Mouse (Mus musculus) C2C12 (cell line): ENCODE data around the gene Evi2. TPM values are rescaled to one million over a fixed set of nuclear protein-coding genes. Genes with fewer than 3 reads are reported as not detected.

Source experiments
- H3K27me3 ChIP-seq: one replicate; pipeline ENCODE4 v1.6.1; 2011; ENCODE audit not compliant: control insufficient read depth, insufficient read depth, insufficient read length
- H3K36me3 ChIP-seq: one replicate; pipeline ENCODE4 v1.6.1; 2011; ENCODE audit not compliant: control insufficient read depth, insufficient read depth
- H3K4me3 ChIP-seq: one replicate; pipeline ENCODE4 v1.5.1; 2011; ENCODE audit warnings: mild to moderate bottlenecking, control low read depth; ENCODE audit not compliant: poor library complexity, insufficient read depth, severe bottlenecking
- H3K79me2 ChIP-seq: one replicate; pipeline ENCODE4 v1.6.1; 2011; ENCODE audit not compliant: control insufficient read depth, insufficient read depth
- H3K79me3 ChIP-seq: one replicate; pipeline ENCODE4 v1.6.1; 2011; ENCODE audit warnings: low read depth, control low read depth
- H3ac ChIP-seq: one replicate; pipeline ENCODE3; 2011; ENCODE audit warnings: low read depth; ENCODE audit not compliant: control insufficient read depth, insufficient read length
- CEBPB ChIP-seq: IDR thresholded peaks from one replicate; pipeline ENCODE4 v1.6.1; 2011; ENCODE audit warnings: low read depth, mild to moderate bottlenecking, control low read depth, moderate library complexity
- CTCF ChIP-seq: IDR thresholded peaks from one replicate; pipeline ENCODE4 v1.5.1; 2011; ENCODE audit not compliant: control insufficient read depth, insufficient read depth, insufficient read length
- FOSL1 ChIP-seq: IDR thresholded peaks from one replicate; pipeline ENCODE4 v1.8.0; 2011; ENCODE audit warnings: mild to moderate bottlenecking, low read length; ENCODE audit not compliant: poor library complexity, insufficient read depth, severe bottlenecking
- MAX ChIP-seq: IDR thresholded peaks from one replicate; pipeline ENCODE4 v1.6.1; 2011; ENCODE audit warnings: mild to moderate bottlenecking, control low read depth
- MYOD1 ChIP-seq: IDR thresholded peaks from one replicate; pipeline ENCODE4 v1.6.1; 2011; ENCODE audit warnings: low read depth; ENCODE audit not compliant: control insufficient read depth, insufficient read length
- MYOG ChIP-seq: IDR thresholded peaks from one replicate; pipeline ENCODE4 v1.6.1; 2011; ENCODE audit not compliant: control insufficient read depth, insufficient read length; ENCODE audit errors: extremely low read depth
- USF1 ChIP-seq: IDR thresholded peaks from one replicate; pipeline ENCODE4 v1.6.1; 2011; ENCODE audit warnings: low read depth, mild to moderate bottlenecking, control low read depth, moderate library complexity
- polyA plus RNA-seq: library from polyadenylated mRNA; unstranded; fragments of >200 nt; fragmentation: generic; extraction: Trizol; gene quantifications from one replicate; pipeline ENCODE4 v1.2.1, GENCODE M21; 2012; ENCODE audit warnings: missing spikeins

Evi2 gene
- polyA plus RNA-seq, 1 experiment = 0.07 TPM

DNA sequence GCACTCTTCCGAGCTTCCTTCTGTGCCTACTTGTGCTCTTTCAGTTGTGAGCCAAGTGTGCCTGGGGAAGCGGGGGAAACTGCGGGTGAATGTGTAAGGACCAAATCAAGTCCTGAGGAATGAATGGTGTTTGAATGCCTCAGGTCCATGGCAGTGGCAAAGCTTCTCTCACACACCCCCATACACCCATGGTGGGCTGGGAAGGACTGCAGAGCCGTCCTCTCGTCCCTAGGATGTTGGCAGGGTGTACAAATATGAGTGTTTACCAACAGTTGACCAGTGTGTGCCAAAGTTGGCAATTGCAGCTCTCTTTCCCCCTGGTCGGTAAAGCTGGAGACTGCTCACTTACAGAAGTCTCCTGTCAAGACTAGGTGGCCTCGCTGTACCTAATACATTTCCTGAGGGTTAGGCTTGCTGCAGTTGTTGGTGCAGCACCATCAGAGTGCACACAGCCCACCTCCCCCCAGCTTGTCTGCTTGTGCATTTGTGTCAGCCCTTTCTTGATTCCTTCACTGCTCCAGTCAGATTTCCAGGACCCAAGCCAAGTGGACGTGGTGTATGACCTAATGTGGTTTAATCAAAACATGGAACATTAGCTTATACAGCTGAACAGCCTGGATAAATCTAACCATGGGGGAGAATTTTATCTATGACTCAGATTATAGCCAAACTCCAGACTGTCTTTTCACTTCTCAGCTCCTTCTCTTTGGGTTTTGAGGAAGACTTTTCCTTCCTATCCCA lies 3.7 kb upstream of the Evi2 start:
- no peak overlapping the region for H3ac ChIP-seq
- H3K27me3 ChIP-seq = no peaks in the 10 kb centered on the region
- H3K79me3 ChIP-seq = no peaks in the 10 kb centered on the region
- TF ChIP-seq MYOG = no peak
- no peak for TF ChIP-seq USF1
- no peak for TF ChIP-seq FOSL1
- peak; percentile 30 for TF ChIP-seq MYOD1
- peak; percentile 14 for TF ChIP-seq MAX
- TF ChIP-seq CEBPB = no peak
- no peak for TF ChIP-seq CTCF
- H3K36me3 ChIP-seq = peaks cover 26% of the 10 kb centered on the region
- H3K4me3 ChIP-seq = no peak overlapping the region
- peaks cover 7% of the 10 kb centered on the region for H3K79me2 ChIP-seq

DNA sequence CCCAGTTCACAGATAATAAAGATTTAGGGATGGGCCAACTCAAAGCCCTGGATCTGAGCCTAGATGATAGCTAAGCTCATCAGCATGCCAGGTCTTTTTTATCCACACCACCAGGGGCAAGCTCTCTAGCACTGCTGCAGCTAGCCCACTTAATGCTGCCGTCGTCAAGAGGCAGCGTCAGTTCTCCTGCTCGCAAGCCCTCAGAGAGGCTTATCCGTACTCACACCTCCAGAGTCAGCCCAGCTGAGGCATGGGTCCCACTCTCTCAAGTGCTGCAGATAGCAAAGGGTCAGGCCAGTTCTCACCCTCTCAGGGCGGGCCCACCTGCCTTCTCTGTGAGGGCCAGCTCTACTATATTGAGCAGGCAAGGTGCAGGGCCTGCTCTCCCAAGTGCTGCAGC lies 2.9 kb upstream of the Evi2 start:
- H3K36me3 ChIP-seq = peaks cover 34% of the 10 kb centered on the region
- H3K79me2 ChIP-seq = peaks cover 15% of the 10 kb centered on the region
- no peaks in the 10 kb centered on the region for H3K27me3 ChIP-seq
- H3ac ChIP-seq = no peak overlapping the region
- no peak for TF ChIP-seq MYOD1
- no peak for TF ChIP-seq FOSL1
- TF ChIP-seq USF1 = no peak
- no peak for TF ChIP-seq CTCF
- no peak for TF ChIP-seq MAX
- H3K4me3 ChIP-seq = no peak overlapping the region
- no peaks in the 10 kb centered on the region for H3K79me3 ChIP-seq

DNA sequence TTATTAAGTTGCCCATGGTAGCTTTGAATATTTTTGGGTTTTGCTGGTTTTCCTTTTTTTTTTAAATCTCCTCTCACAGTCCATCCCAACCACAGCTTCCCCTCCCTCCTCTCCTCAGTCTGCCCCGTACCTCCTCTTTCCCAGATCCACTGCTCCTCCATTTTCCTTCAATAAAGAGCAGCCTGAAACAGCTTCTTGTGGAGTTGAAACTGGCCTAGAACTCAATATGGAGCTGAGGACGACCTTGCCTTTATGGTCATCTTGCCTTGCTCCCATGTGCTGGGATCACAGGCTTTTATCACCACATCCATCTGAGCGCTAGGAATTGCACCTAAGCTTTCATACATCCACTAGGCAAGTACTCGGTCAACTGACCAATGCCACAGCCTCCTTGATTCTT lies 1.1 kb upstream of the Evi2 start:
- Histone ChIP-seq H3ac (no peak overlapping the region), H3K79me3 (no peaks in the 10 kb centered on the region), H3K36me3 (peaks cover 40% of the 10 kb centered on the region), H3K4me3 (no peak overlapping the region), H3K79me2 (peaks cover 27% of the 10 kb centered on the region), H3K27me3 (no peaks in the 10 kb centered on the region)
- TF ChIP-seq MAX (no peak), FOSL1 (no peak), MYOG (no peak), CTCF (no peak)

DNA sequence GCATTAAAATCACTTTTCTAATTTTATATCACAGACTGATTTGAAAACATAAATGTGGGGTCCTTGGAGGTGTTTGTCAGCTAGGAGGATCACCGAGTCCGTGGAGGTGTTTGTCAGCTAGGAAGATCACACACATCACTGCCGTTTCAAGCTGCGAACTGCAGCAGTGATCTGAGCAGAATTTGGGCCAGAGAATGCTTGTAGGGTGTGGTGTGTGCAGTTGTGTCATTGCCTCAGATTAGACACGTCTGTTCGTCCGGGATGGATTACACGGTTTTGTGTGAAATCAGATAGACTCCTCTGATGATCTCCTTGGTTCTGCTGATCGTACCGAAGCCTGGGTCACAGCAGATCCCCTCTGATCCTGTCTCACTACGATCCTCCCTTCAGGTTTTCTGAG lies 385 bp upstream of the Evi2 start:
- Histone ChIP-seq H3K79me3 (no peaks in the 10 kb centered on the region), H3K4me3 (no peak overlapping the region), H3ac (peak overlapping the region; percentile 3), H3K79me2 (peaks cover 27% of the 10 kb centered on the region), H3K27me3 (no peaks in the 10 kb centered on the region), H3K36me3 (peaks cover 40% of the 10 kb centered on the region)
- TF ChIP-seq MYOD1 (peak; percentile 29), FOSL1 (no peak)

DNA sequence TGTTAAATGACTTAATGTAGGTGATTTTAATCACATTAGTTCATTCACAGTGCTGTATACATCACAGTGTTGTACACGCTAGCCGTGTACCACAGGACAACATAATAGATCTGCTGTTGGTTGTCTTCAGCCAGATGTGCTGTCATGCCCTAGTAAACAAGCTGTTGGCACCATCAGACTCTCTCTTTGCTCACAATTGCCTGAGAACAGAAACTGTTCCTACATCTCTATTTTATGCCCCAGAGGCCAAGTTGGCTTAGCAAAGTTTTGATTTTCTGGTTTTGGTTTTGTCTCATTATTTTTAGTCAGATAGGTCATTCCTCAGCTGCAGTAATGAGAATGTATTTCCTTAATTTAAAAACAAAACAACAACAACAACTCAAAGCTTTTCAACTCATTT lies 653 bp downstream of the Evi2 start:
- H3ac ChIP-seq = peak overlapping the region; percentile 63
- TF ChIP-seq MYOD1 = no peak
- no peak for TF ChIP-seq CTCF
- TF ChIP-seq MYOG = no peak
- TF ChIP-seq CEBPB = no peak
- TF ChIP-seq USF1 = no peak
- TF ChIP-seq MAX = no peak
- no peak for TF ChIP-seq FOSL1
- peaks cover 45% of the 10 kb centered on the region for H3K36me3 ChIP-seq
- H3K79me2 ChIP-seq = peaks cover 35% of the 10 kb centered on the region
- H3K79me3 ChIP-seq = no peaks in the 10 kb centered on the region
- H3K4me3 ChIP-seq = peak overlapping the region; percentile 21
- H3K27me3 ChIP-seq = no peaks in the 10 kb centered on the region

DNA sequence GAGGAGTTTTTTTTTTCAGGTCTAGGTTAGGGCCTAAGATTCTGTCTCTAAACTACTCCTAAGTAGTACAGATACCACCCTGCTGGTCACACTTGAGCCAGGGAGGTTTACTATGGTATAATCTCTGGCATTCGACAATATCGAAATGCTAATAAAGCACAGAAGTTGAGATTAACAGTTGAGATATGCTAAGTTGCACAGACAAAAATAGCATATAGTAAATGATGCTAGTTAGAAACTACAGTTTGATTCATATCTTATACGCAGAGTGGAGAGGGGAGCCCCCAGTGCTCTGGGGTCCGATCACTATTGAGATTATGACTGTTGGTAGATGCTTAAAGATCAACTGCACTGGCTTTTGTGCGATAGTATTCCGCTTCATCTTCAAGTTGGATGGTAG lies 1.2 kb downstream of the Evi2 start:
- H3ac ChIP-seq = no peak overlapping the region
- peaks cover 48% of the 10 kb centered on the region for H3K36me3 ChIP-seq
- no peak overlapping the region for H3K4me3 ChIP-seq
- H3K79me2 ChIP-seq = peaks cover 35% of the 10 kb centered on the region
- TF ChIP-seq CEBPB (no peak), USF1 (no peak), MAX (no peak), MYOD1 (no peak), MYOG (no peak), FOSL1 (no peak), CTCF (no peak)
- no peaks in the 10 kb centered on the region for H3K79me3 ChIP-seq
- H3K27me3 ChIP-seq = no peaks in the 10 kb centered on the region
